In genomic region chr9:97491626-97492025, GRCm38 (mm10) we compare ENCODE assay signal across 19 mouse cellular contexts.
DNase-seq lines count a peak whose midpoint lies in the region; ATAC-seq lines count a peak whose summit lies in the region.
"Had no signal": no experiment of that assay in that cellular context is flagged by ENCODE, and none has a peak within 500 bp of the region (broad histone marks: within the 10 kb centered on the region; RNA-seq: fewer than 3 reads in every experiment).

No protein-coding gene starts in this region.

- no peak for DNase-seq in frontal cortex, postnatal 25 days (ENCODE audit: low spot score in 2 of 2)
- DNase-seq in right cerebral cortex, adult 18-20 months = peak; percentile 21
- DNase-seq in right cerebral cortex, postnatal 14 days = no peak
- peak; percentile 55 for DNase-seq in brain, adult 2 months (ENCODE audit: low read depth, low spot score)
- DNase-seq: adrenal gland, adult 8-10 months; adrenal gland, postnatal 14 days; adrenal gland, postnatal 36 days; B cell, adult 2 months; cerebellum, adult 18-20 months; cerebellum, adult 8-10 months; cerebellum, postnatal 14 days; cerebellum, postnatal 36 days; embryo, embryonic 11 days had no signal

- peak; percentile 79 for ATAC-seq in frontal cortex, adult (ENCODE audit: low TSS enrichment)
- ATAC-seq: activated CD4-positive, CD25-positive, alpha-beta regulatory T cell, adult 4 months; CD4-positive, CD25-positive, alpha-beta regulatory T cell, adult 4 months; forebrain, embryonic 14.5 days; forebrain, embryonic 16.5 days; Patski had no signal

Comparison
In these comparisons a context has a peak if more than half of its experiments do, and no peak if none do; other contexts are left out.
1. DNase-seq: peak in right cerebral cortex, adult 18-20 months (single experiment) and brain, adult 2 months (single experiment); none in frontal cortex, postnatal 25 days (0 of 2) and right cerebral cortex, postnatal 14 days (single experiment).